Mouse (Mus musculus): ENCODE measurements around the gene Hdac4.

- no peak for TF ChIP-seq CTCF (IDR thresholded peaks at IDR 0.05; ENCODE audit: borderline replicate concordance, insufficient read depth, low read length)
- no peak for TF ChIP-seq POLR2A (IDR thresholded peaks at IDR 0.05; ENCODE audit: low read depth, low read length)
Measured at GRCm38 (mm10) chr1:92106486-92107160, 88.9 kb downstream of the Hdac4 start.
